Mouse (Mus musculus) C2C12 (cell line): ENCODE data around the gene Rbms3.

Experiments used
- CTCF ChIP-seq: IDR thresholded peaks from one replicate; pipeline ENCODE4 v1.5.1; 2011; ENCODE audit not compliant: control insufficient read depth, insufficient read depth, insufficient read length
- FOSL1 ChIP-seq: IDR thresholded peaks from one replicate; pipeline ENCODE4 v1.8.0; 2011; ENCODE audit warnings: mild to moderate bottlenecking, low read length; ENCODE audit not compliant: poor library complexity, insufficient read depth, severe bottlenecking

DNA sequence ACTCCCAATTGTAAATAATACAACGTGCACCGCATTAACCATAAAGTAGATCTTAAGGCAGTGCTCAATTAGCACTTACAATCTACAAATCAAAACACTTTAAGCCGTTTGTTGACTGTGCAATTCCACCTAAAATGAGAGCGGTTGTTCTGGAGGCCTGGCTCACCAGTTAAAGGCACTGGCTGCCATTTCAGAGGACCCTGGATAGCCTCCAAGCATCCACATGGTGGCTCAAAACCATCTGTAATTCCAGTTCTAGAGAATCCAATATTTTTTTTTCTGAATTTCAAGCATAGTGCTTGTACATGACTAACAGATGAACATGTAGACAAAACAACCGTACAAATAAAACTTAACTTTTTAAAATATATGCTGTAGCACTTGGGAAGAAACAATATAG lies 460.5 kb downstream of the Rbms3 start:
- no peak for TF ChIP-seq FOSL1
- no peak for TF ChIP-seq CTCF
